Mouse (Mus musculus) ES-E14 (cell line): Measurements from ENCODE around the gene Kdelr3.

ENCODE experiments used
- HCFC1 ChIP-seq: IDR thresholded peaks from 2 replicates; pipeline ENCODE4 v1.6.1; 2012; ENCODE audit warnings: low read length, inconsistent platforms, borderline replicate concordance; ENCODE audit not compliant: insufficient read depth
- MAFK ChIP-seq: IDR thresholded peaks from 2 replicates; pipeline ENCODE4 v1.6.1; 2014; ENCODE audit warnings: mild to moderate bottlenecking, low read depth, low read length, inconsistent platforms; ENCODE audit not compliant: insufficient read depth
- ZC3H11A ChIP-seq: IDR thresholded peaks from 2 replicates; pipeline ENCODE4 v1.6.1; 2012; ENCODE audit warnings: low read depth, mild to moderate bottlenecking, inconsistent platforms, low read length, borderline replicate concordance
- ZNF384 ChIP-seq: IDR thresholded peaks from 2 replicates; pipeline ENCODE4 v1.6.1; 2012; ENCODE audit warnings: low read depth, low read length, inconsistent platforms

- TF ChIP-seq HCFC1 (no peak), MAFK (no peak), ZNF384 (no peak), ZC3H11A (no peak)
These were observed 46.6 kb upstream of the Kdelr3 start for GRCm38 (mm10) chr15:79469577-79469976.
